Mouse (Mus musculus) C2C12 (cell line): ENCODE measurements around the gene Pycr2.

Experiments
- CEBPB ChIP-seq: IDR thresholded peaks from one replicate; pipeline ENCODE4 v1.6.1; 2011; ENCODE audit warnings: low read depth, mild to moderate bottlenecking, control low read depth, moderate library complexity
- CTCF ChIP-seq: IDR thresholded peaks from one replicate; pipeline ENCODE4 v1.5.1; 2011; ENCODE audit not compliant: control insufficient read depth, insufficient read depth, insufficient read length
- MAX ChIP-seq: IDR thresholded peaks from one replicate; pipeline ENCODE4 v1.6.1; 2011; ENCODE audit warnings: mild to moderate bottlenecking, control low read depth
- MYOD1 ChIP-seq: IDR thresholded peaks from one replicate; pipeline ENCODE4 v1.6.1; 2011; ENCODE audit warnings: low read depth; ENCODE audit not compliant: control insufficient read depth, insufficient read length
- USF1 ChIP-seq: IDR thresholded peaks from one replicate; pipeline ENCODE4 v1.6.1; 2011; ENCODE audit warnings: low read depth, mild to moderate bottlenecking, control low read depth, moderate library complexity

- TF ChIP-seq CTCF (no peak), MAX (no peak), CEBPB (no peak), MYOD1 (no peak), USF1 (no peak)
Observed at GRCm38 (mm10) chr1:180889172-180889571, 14.9 kb upstream of the Pycr2 start.
